Mouse (Mus musculus): ENCODE measurements at regions not wholly inside any gene's neighbourhood (a gene's known extent, or its start where the extent isn't known, plus 50 kb on each side); places are given as distances from the start of the nearest gene placed in this dataset.

DNA sequence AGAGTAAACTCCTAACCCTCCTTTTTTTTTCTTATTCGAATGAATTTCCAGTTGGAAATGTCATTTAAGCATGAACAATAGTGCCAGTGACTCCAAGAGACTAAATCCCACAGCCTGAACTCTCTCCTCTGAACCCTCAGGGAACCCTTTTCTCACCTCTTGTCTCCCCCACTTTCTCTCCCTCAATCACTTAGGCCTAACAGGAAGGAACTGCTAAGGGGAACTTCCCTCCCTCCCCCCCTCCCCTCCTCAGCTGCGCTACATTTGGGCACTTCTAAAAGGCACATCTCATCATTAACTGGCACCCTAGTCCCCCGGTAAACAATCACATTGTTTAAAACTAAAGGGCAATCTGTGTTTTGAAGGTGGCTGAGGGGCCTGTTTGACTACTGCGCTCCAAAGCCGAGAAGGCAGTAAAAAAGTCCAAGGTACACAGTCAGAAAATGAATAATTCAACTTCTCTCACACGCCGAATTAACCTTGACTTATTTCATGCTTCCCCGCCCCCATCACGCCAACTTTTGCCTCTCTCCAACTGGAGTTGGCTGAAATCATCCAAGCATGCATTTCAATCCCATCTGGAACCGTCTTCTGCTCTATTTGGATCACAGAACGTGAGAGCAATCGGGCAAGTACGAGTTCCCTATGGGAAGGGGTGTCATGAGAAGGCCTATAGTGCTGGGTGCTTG is 71.2 kb upstream of the Klf7 start:
- peaks cover 19% of the 10 kb centered on the region for H3K4me1 ChIP-seq (ENCODE audit: control insufficient read depth, insufficient read depth, low read length)
- no peaks in the 10 kb centered on the region for H3K36me3 ChIP-seq (ENCODE audit: control insufficient read depth, insufficient read depth, low read length)
- H3K27ac ChIP-seq (replicated peaks; ENCODE audit: low read depth, low read length): no peak overlapping the region
- no peaks in the 10 kb centered on the region for H3K9me3 ChIP-seq (ENCODE audit: control insufficient read depth, low read length)
- no peak for DNase-seq (ENCODE audit: low spot score)
- no peak for ATAC-seq (ENCODE audit: low read depth)
- no peak overlapping the region for H3K9ac ChIP-seq (ENCODE audit: low read depth, low read length)
- no peak overlapping the region for H3K4me2 ChIP-seq (ENCODE audit: low read depth, low read length)
- H3K27me3 ChIP-seq (replicated peaks; ENCODE audit: control insufficient read depth, insufficient read depth, low read length): no peaks in the 10 kb centered on the region
- no peak overlapping the region for H3K4me3 ChIP-seq (ENCODE audit: low read depth, low read length)
- WGBS: 52% methylated on average over 13 of the region's 13 CpGs

DNA sequence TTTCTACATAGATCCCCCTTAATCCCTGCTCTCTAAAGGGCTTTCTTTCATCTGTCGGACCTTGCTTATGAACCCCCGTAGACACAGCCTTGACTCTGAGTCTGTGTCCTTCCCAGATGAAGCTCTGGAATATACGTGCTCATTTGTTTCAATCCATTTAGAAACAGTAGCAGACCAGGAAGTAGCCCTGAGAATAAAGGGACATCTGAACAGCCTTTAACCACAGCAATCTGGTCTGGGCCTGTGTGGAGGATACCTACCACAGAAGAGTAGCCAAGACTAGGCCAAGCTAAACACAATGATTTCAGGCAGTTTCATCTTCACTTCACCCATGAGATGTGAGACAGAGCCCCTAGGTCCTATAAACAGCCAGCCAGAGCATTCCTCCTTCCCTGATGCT is 70.7 kb upstream of the Klf7 start:
- Histone ChIP-seq H3K4me3 (ENCODE audit: low read depth, low read length) (no peak overlapping the region), H3K9me3 (ENCODE audit: control insufficient read depth, low read length) (no peaks in the 10 kb centered on the region), H3K4me1 (ENCODE audit: control insufficient read depth, insufficient read depth, low read length) (peaks cover 19% of the 10 kb centered on the region), H3K9ac (ENCODE audit: low read depth, low read length) (no peak overlapping the region), H3K27me3 (replicated peaks; ENCODE audit: control insufficient read depth, insufficient read depth, low read length) (no peaks in the 10 kb centered on the region), H3K36me3 (ENCODE audit: control insufficient read depth, insufficient read depth, low read length) (no peaks in the 10 kb centered on the region), H3K4me2 (ENCODE audit: low read depth, low read length) (no peak overlapping the region), H3K27ac (replicated peaks; ENCODE audit: low read depth, low read length) (no peak overlapping the region)
- DNase-seq (ENCODE audit: low spot score): no peak
- ATAC-seq (ENCODE audit: low read depth): no peak
- WGBS: 67% methylated on average over 3 of the region's 3 CpGs

DNA sequence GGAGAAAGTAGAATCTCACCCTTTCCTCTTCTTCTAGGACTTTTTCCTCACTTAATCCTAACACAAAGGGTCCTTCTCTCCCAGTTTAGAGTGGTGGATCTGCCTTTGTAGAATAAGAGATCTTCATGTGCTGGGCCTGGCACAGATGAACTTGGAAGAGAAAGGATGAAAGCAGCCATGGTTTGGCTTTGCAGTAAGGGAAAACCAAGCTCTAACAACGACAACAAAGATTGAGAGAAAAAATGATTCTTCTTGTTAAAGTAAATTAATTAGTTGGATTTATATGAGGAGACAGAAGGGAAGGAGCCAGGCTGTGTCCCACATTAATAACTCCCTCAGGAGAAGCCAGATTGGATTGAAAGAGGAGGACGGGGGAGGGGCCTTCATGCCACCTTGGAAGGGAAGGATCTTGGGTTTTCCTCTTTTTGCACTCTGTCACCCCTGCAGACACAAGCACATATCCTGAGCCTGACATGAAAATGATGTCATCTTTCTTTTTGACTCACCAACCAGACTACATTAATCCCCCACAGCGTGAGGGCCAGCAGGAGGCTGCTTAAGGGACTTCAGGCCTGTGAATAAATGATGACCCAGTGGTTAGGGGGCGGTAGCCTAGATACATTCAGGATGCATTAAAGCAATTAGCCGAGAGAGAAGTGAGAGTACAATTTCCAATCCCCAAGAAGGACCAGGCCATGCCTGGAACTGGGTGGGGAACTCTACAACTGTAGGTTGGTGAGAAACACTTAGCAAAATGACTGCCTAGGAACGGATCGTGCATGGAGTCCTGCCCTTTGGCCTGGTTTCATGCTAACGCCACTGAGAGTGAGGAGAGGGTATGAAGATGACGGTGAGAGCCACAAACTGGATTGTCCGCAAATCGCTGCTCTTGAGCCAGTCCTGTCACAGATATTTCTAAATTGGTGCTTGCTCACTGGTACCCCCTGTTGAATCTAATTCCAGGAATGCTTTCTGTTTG is 69.4 kb upstream of the Klf7 start:
- WGBS: 72% methylated on average over 11 of the region's 11 CpGs
- no peak overlapping the region for H3K9ac ChIP-seq (ENCODE audit: low read depth, low read length)
- no peak overlapping the region for H3K27ac ChIP-seq (replicated peaks; ENCODE audit: low read depth, low read length)
- H3K27me3 ChIP-seq (replicated peaks; ENCODE audit: control insufficient read depth, insufficient read depth, low read length): no peaks in the 10 kb centered on the region
- H3K36me3 ChIP-seq (ENCODE audit: control insufficient read depth, insufficient read depth, low read length): no peaks in the 10 kb centered on the region
- peaks cover 19% of the 10 kb centered on the region for H3K4me1 ChIP-seq (ENCODE audit: control insufficient read depth, insufficient read depth, low read length)
- DNase-seq (ENCODE audit: low spot score) (peak; percentile 33), ATAC-seq (ENCODE audit: low read depth) (peak; percentile 53; the same call in 1 of the 2 replicates)
- no peak overlapping the region for H3K4me3 ChIP-seq (ENCODE audit: low read depth, low read length)
- no peak overlapping the region for H3K4me2 ChIP-seq (ENCODE audit: low read depth, low read length)
- no peaks in the 10 kb centered on the region for H3K9me3 ChIP-seq (ENCODE audit: control insufficient read depth, low read length)

DNA sequence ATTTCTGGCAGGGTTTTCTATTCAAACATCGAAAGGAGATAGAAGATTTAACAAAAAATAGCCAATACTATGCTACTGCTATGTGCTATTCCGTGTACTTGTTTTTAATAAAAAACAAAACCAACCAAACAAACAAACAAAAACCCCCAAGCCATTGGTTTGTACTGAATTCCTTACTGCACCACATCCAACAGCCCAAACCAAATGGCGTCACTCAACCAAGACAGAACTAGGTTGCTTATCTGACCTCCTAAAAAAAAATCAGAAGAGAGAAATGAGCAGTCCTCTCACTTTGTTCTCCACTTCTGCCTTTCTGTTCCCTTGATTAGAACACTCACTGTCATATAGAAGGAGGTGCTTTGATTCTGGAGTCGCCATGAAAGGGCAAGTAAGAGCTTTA is 68.6 kb upstream of the Klf7 start:
- Histone ChIP-seq H3K4me3 (ENCODE audit: low read depth, low read length) (no peak overlapping the region), H3K9me3 (ENCODE audit: control insufficient read depth, low read length) (0 out of 2 replicates have a peak, but pooled peaks cover 4% of the 10 kb centered on the region), H3K27ac (replicated peaks; ENCODE audit: low read depth, low read length) (no peak overlapping the region), H3K9ac (ENCODE audit: low read depth, low read length) (no peak overlapping the region), H3K36me3 (ENCODE audit: control insufficient read depth, insufficient read depth, low read length) (no peaks in the 10 kb centered on the region), H3K27me3 (replicated peaks; ENCODE audit: control insufficient read depth, insufficient read depth, low read length) (no peaks in the 10 kb centered on the region), H3K4me1 (ENCODE audit: control insufficient read depth, insufficient read depth, low read length) (peaks cover 19% of the 10 kb centered on the region), H3K4me2 (ENCODE audit: low read depth, low read length) (no peak overlapping the region)
- 87% methylated on average over 4 of the region's 4 CpGs for WGBS
- ATAC-seq (ENCODE audit: low read depth) (no peak), DNase-seq (ENCODE audit: low spot score) (no peak)

DNA sequence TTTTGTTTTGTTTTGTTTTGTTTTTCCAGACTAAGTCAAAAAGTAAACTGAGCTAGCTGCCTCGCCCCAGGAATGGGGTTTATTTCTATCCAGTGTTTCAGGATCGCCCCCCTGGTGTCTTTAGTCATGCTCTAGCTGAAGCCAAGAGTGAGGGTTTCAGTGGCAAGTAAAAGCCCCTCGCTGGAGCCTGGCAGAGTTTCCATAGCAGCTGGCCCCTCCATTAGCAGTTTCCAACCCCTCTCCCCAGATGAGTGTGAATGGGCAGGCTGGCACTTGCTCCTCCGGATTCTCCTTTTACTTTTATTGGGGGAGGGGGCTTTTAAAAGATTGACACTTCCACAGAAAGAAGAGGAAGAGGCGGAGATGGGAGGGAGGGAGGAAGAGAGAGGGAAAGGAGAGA is 68.0 kb upstream of the Klf7 start:
- ATAC-seq (ENCODE audit: low read depth) (no peak), DNase-seq (ENCODE audit: low spot score) (peak; percentile 59)
- Histone ChIP-seq H3K4me1 (ENCODE audit: control insufficient read depth, insufficient read depth, low read length) (peaks cover 19% of the 10 kb centered on the region), H3K9me3 (ENCODE audit: control insufficient read depth, low read length) (peaks cover 9% of the 10 kb centered on the region; the same call in 1 of the 2 replicates), H3K36me3 (ENCODE audit: control insufficient read depth, insufficient read depth, low read length) (no peaks in the 10 kb centered on the region), H3K4me2 (ENCODE audit: low read depth, low read length) (no peak overlapping the region), H3K4me3 (ENCODE audit: low read depth, low read length) (no peak overlapping the region), H3K27me3 (replicated peaks; ENCODE audit: control insufficient read depth, insufficient read depth, low read length) (no peaks in the 10 kb centered on the region), H3K9ac (ENCODE audit: low read depth, low read length) (no peak overlapping the region), H3K27ac (replicated peaks; ENCODE audit: low read depth, low read length) (no peak overlapping the region)
- WGBS: 19% methylated on average over 5 of the region's 5 CpGs

DNA sequence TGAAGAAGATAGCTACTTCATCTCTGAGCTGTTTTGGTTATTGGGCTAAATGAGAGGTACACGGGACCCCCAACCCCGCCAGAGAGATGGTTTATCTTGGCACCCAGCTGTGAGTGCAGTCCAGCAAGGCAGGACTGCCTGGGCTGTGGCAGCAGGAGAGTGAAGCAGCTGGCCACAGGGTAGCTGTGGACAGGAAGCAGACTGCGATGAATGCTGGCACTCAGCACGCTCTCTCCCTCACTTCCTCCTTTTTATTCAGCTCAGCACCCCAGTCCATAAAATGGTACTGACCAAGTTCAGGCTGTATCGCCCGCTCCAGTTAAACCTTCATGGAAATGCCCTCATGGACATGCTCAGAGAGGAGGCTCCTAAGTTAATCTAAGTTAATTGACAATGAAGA is 67.4 kb upstream of the Klf7 start:
- DNase-seq (ENCODE audit: low spot score): no peak
- Histone ChIP-seq H3K27ac (replicated peaks; ENCODE audit: low read depth, low read length) (0 out of 2 replicates have a peak overlapping the region, but pooled peaks have one; percentile 28), H3K4me1 (ENCODE audit: control insufficient read depth, insufficient read depth, low read length) (peaks cover 19% of the 10 kb centered on the region), H3K4me3 (ENCODE audit: low read depth, low read length) (no peak overlapping the region), H3K9me3 (ENCODE audit: control insufficient read depth, low read length) (peaks cover 9% of the 10 kb centered on the region; the same call in 1 of the 2 replicates), H3K4me2 (ENCODE audit: low read depth, low read length) (no peak overlapping the region), H3K9ac (ENCODE audit: low read depth, low read length) (no peak overlapping the region), H3K27me3 (replicated peaks; ENCODE audit: control insufficient read depth, insufficient read depth, low read length) (no peaks in the 10 kb centered on the region), H3K36me3 (ENCODE audit: control insufficient read depth, insufficient read depth, low read length) (no peaks in the 10 kb centered on the region)
- 37% methylated on average over 6 of the region's 6 CpGs for WGBS
- peak; percentile 65; the same call in 1 of the 2 replicates for ATAC-seq (ENCODE audit: low read depth)

DNA sequence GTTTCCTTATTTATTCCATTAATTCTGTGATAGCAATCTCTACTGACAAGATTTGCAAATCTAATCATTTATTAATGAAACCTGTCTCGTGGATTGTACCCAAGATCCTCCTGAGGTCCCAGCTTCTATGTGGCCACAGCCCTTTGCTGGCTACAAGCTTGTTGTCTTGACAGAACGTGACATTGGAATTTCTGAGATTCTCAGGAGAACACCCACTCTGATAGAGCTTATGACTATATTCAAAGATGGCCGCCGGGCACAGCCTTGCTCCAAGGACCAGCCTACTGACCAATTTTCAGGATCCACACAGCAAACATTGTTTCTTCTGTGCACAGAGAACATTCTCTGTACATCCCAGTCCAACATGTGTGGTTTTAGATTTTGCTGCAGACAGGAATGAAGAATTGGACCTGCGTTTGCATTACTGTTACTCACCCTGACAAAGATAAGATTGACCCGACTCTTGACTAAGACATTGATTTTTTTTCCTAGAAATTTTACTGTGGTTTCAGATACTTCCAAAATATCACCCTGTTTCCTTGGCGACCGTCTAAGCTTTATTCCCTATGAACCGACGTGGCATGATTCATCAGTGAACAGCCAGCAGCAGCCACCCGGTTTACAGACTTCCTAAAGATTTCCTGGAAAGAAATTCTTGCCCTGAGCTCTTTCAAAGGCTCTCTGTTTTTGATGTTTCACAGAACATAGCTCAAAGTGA is 65.9 kb upstream of the Klf7 start:
- peaks cover 9% of the 10 kb centered on the region; the same call in 1 of the 2 replicates for H3K9me3 ChIP-seq (ENCODE audit: control insufficient read depth, low read length)
- H3K27me3 ChIP-seq (replicated peaks; ENCODE audit: control insufficient read depth, insufficient read depth, low read length): no peaks in the 10 kb centered on the region
- no peak overlapping the region for H3K9ac ChIP-seq (ENCODE audit: low read depth, low read length)
- peaks cover 16% of the 10 kb centered on the region for H3K4me1 ChIP-seq (ENCODE audit: control insufficient read depth, insufficient read depth, low read length)
- H3K4me3 ChIP-seq (ENCODE audit: low read depth, low read length): no peak overlapping the region
- H3K36me3 ChIP-seq (ENCODE audit: control insufficient read depth, insufficient read depth, low read length): no peaks in the 10 kb centered on the region
- DNase-seq (ENCODE audit: low spot score) (no peak), ATAC-seq (ENCODE audit: low read depth) (no peak)
- H3K4me2 ChIP-seq (ENCODE audit: low read depth, low read length): no peak overlapping the region
- 82% methylated on average over 11 of the region's 11 CpGs for WGBS
- H3K27ac ChIP-seq (replicated peaks; ENCODE audit: low read depth, low read length): no peak overlapping the region

DNA sequence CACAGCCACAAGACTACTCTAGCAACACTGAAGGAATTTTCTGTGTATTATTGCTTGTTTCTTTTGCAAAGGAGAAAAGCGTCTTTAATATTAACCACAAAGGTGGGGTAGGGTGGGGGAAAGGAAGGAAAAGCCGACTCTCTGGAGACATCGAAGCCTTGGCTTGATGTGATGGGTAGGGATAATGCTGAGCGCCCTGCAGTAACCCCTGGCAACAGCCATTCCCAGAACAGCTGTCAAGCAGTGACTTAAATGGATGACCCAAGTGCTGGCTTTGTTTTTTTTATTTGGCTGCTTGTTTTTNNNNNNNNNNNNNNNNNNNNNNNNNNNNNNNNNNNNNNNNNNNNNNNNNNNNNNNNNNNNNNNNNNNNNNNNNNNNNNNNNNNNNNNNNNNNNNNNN is 51.6 kb upstream of the Klf7 start:
- Histone ChIP-seq H3K27me3 (replicated peaks; ENCODE audit: control insufficient read depth, insufficient read depth, low read length) (no peaks in the 10 kb centered on the region), H3K4me2 (ENCODE audit: low read depth, low read length) (no peak overlapping the region), H3K4me1 (ENCODE audit: control insufficient read depth, insufficient read depth, low read length) (no peaks in the 10 kb centered on the region), H3K27ac (replicated peaks; ENCODE audit: low read depth, low read length) (no peak overlapping the region), H3K36me3 (ENCODE audit: control insufficient read depth, insufficient read depth, low read length) (no peaks in the 10 kb centered on the region), H3K9me3 (ENCODE audit: control insufficient read depth, low read length) (no peaks in the 10 kb centered on the region), H3K4me3 (ENCODE audit: low read depth, low read length) (no peak overlapping the region), H3K9ac (ENCODE audit: low read depth, low read length) (no peak overlapping the region)
- WGBS: 67% methylated on average over 4 of the region's 4 CpGs
- ATAC-seq (ENCODE audit: low read depth) (no peak), DNase-seq (ENCODE audit: low spot score) (no peak)
